Mouse (Mus musculus): ENCODE measurements around the gene Lmna. TPM values are rescaled to one million over a fixed set of nuclear protein-coding genes. Genes with fewer than 3 reads are reported as not detected.
A peak's percentile ranks its signal among the peaks of the same experiment; 100 is the strongest.

Gene Lmna
- total and polyA plus RNA-seq, 2 experiments, result 28.2 to 44.7 TPM

- 0 out of 2 replicates have a peak, but pooled peaks have one; percentile 8 for TF ChIP-seq POLR2A (IDR thresholded peaks at IDR 0.05; ENCODE audit: extremely low read depth, insufficient read depth, low read length)
- no peak for TF ChIP-seq CTCF (IDR thresholded peaks at IDR 0.05; ENCODE audit: low read depth, low read length)
- H3K4me1 ChIP-seq (ENCODE audit: control insufficient read depth, insufficient read depth, low read length), result peaks cover 14% of the 10 kb centered on the region
Measured at GRCm38 (mm10) chr3:88456313-88456712, 53.4 kb downstream of the Lmna start.

GRCm38 (mm10) chr3:88455588-88456264 lies 54.0 kb downstream of the Lmna start:
- Histone ChIP-seq H3K36me3 (ENCODE audit: control insufficient read depth, insufficient read depth, low read length) (peaks cover 11% of the 10 kb centered on the region), H3K27me3 (ENCODE audit: control insufficient read depth, insufficient read depth, low read length) (no peaks in the 10 kb centered on the region), H3K9ac (ENCODE audit: low read depth, low read length) (peak overlapping the region; percentile 91), H3K27ac (replicated peaks; ENCODE audit: insufficient read depth, low read depth, low read length) (peak overlapping the region; percentile 96), H3K4me3 (ENCODE audit: insufficient read depth, low read depth, low read length) (peak overlapping the region; percentile 92), H3K79me2 (ENCODE audit: control insufficient read depth, insufficient read depth, low read length) (peaks cover 18% of the 10 kb centered on the region; the same call in 1 of the 2 replicates), H3K4me1 (ENCODE audit: control insufficient read depth, insufficient read depth, low read length) (peaks cover 14% of the 10 kb centered on the region)
- 0 out of 2 replicates have a peak, but pooled peaks have one; percentile 41 for TF ChIP-seq POLR2A (IDR thresholded peaks at IDR 0.05; ENCODE audit: extremely low read depth, insufficient read depth, low read length)
- no peak for TF ChIP-seq CTCF (IDR thresholded peaks at IDR 0.05; ENCODE audit: low read depth, low read length)
- WGBS, result 23% methylated on average over 18 of the region's 18 CpGs
- peak; percentile 87 for DNase-seq (ENCODE audit: extremely low read depth, low read depth, low spot score)

More at GRCm38 (mm10) chr3:88456313-88456712, 53.4 kb downstream of the Lmna start:
- no peak overlapping the region for H3K4me3 ChIP-seq (ENCODE audit: insufficient read depth, low read depth, low read length)
- peak; percentile 96 for DNase-seq (ENCODE audit: extremely low read depth, low read depth, low spot score)
- peaks cover 18% of the 10 kb centered on the region; the same call in 1 of the 2 replicates for H3K79me2 ChIP-seq (ENCODE audit: control insufficient read depth, insufficient read depth, low read length)
- peaks cover 11% of the 10 kb centered on the region for H3K36me3 ChIP-seq (ENCODE audit: control insufficient read depth, insufficient read depth, low read length)
- peak overlapping the region; percentile 96 for H3K27ac ChIP-seq (replicated peaks; ENCODE audit: insufficient read depth, low read depth, low read length)
- H3K9ac ChIP-seq (ENCODE audit: low read depth, low read length), result peak overlapping the region; percentile 20; the same call in 1 of the 2 replicates
- H3K27me3 ChIP-seq (ENCODE audit: control insufficient read depth, insufficient read depth, low read length), result no peaks in the 10 kb centered on the region
- 26% methylated on average over 8 of the region's 8 CpGs for WGBS

DNA sequence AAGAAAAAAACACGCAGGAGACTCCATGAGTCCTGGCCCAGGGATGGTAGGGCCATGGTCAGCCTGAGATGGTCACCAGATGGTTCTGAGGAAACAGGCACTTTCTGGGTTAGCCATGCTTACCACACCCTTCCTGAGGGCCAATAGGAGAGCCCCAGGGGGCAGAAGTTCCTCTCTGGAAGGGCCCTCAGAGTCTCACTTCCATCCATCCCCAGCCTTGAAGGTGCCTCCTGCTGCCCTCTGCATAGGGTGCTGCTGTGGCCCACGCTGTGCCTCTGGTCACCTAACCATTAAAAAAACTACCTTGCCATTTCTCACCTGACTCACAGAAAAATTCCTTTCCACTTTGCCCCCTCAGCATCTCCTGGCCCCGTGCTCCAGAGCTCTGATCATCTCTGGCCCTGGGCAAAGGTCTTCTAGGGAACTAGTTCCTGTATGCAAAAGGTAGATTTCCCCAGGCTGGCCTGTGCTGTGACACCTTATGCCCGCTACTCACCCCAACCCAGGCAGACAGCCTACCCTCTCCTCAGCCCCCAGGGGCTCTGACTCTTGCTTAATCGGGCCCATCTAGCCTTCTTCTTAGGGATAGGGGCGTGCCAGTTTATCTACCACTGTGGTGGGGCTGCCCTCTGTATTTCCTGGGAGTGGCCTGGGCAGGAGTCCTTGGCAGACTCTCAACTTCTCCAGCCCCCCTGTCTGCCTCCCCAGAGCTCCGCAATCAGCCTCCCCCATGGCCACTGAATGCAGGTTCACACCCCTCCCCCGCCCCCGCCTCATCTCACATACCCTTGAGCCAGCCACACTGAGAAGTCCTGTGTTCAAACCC lies 54.8 kb downstream of the Lmna start:
- 24% methylated on average over 9 of the region's 9 CpGs for WGBS
- no peak for TF ChIP-seq CTCF (IDR thresholded peaks at IDR 0.05; ENCODE audit: low read depth, low read length)
- TF ChIP-seq POLR2A (IDR thresholded peaks at IDR 0.05; ENCODE audit: extremely low read depth, insufficient read depth, low read length), result 0 out of 2 replicates have a peak, but pooled peaks have one; percentile 27
- H3K4me3 ChIP-seq (ENCODE audit: insufficient read depth, low read depth, low read length), result peak overlapping the region; percentile 92
- H3K27ac ChIP-seq (replicated peaks; ENCODE audit: insufficient read depth, low read depth, low read length), result peak overlapping the region; percentile 96
- peak overlapping the region; percentile 91 for H3K9ac ChIP-seq (ENCODE audit: low read depth, low read length)
- peaks cover 16% of the 10 kb centered on the region for H3K36me3 ChIP-seq (ENCODE audit: control insufficient read depth, insufficient read depth, low read length)
- peaks cover 14% of the 10 kb centered on the region for H3K4me1 ChIP-seq (ENCODE audit: control insufficient read depth, insufficient read depth, low read length)
- H3K27me3 ChIP-seq (ENCODE audit: control insufficient read depth, insufficient read depth, low read length), result no peaks in the 10 kb centered on the region
- DNase-seq (ENCODE audit: extremely low read depth, low read depth, low spot score), result peak; percentile 73
- H3K79me2 ChIP-seq (ENCODE audit: control insufficient read depth, insufficient read depth, low read length), result peaks cover 18% of the 10 kb centered on the region; the same call in 1 of the 2 replicates

- TF ChIP-seq CTCF (IDR thresholded peaks at IDR 0.05; ENCODE audit: low read depth, low read length) (no peak), POLR2A (IDR thresholded peaks at IDR 0.05; ENCODE audit: extremely low read depth, insufficient read depth, low read length) (no peak)
- H3K79me2 ChIP-seq (ENCODE audit: control insufficient read depth, insufficient read depth, low read length), result peaks cover 18% of the 10 kb centered on the region; the same call in 1 of the 2 replicates
- 77% methylated on average over 8 of the region's 8 CpGs for WGBS
- peaks cover 25% of the 10 kb centered on the region for H3K36me3 ChIP-seq (ENCODE audit: control insufficient read depth, insufficient read depth, low read length)
- no peak overlapping the region for H3K27ac ChIP-seq (replicated peaks; ENCODE audit: insufficient read depth, low read depth, low read length)
- DNase-seq (ENCODE audit: extremely low read depth, low read depth, low spot score), result no peak
- H3K4me3 ChIP-seq (ENCODE audit: insufficient read depth, low read depth, low read length), result no peak overlapping the region
- no peak overlapping the region for H3K9ac ChIP-seq (ENCODE audit: low read depth, low read length)
- H3K27me3 ChIP-seq (ENCODE audit: control insufficient read depth, insufficient read depth, low read length), result no peaks in the 10 kb centered on the region
- peaks cover 18% of the 10 kb centered on the region for H3K4me1 ChIP-seq (ENCODE audit: control insufficient read depth, insufficient read depth, low read length)
Measured at GRCm38 (mm10) chr3:88453986-88454385, 55.8 kb downstream of the Lmna start.

- Histone ChIP-seq H3K4me1 (ENCODE audit: control insufficient read depth, insufficient read depth, low read length) (peaks cover 19% of the 10 kb centered on the region), H3K27me3 (ENCODE audit: control insufficient read depth, insufficient read depth, low read length) (no peaks in the 10 kb centered on the region), H3K27ac (replicated peaks; ENCODE audit: insufficient read depth, low read depth, low read length) (no peak overlapping the region), H3K9ac (ENCODE audit: low read depth, low read length) (no peak overlapping the region), H3K36me3 (ENCODE audit: control insufficient read depth, insufficient read depth, low read length) (peaks cover 28% of the 10 kb centered on the region), H3K79me2 (ENCODE audit: control insufficient read depth, insufficient read depth, low read length) (peaks cover 18% of the 10 kb centered on the region; the same call in 1 of the 2 replicates), H3K4me3 (ENCODE audit: insufficient read depth, low read depth, low read length) (no peak overlapping the region)
- TF ChIP-seq CTCF (IDR thresholded peaks at IDR 0.05; ENCODE audit: low read depth, low read length) (no peak), POLR2A (IDR thresholded peaks at IDR 0.05; ENCODE audit: extremely low read depth, insufficient read depth, low read length) (no peak)
- DNase-seq (ENCODE audit: extremely low read depth, low read depth, low spot score), result no peak
- WGBS, result 82% methylated on average over 8 of the region's 8 CpGs
Measured at GRCm38 (mm10) chr3:88453369-88453768, 56.4 kb downstream of the Lmna start.

Measured in liver, adult 2 months (tissue).